Mouse (Mus musculus) spleen, postnatal 36 days (tissue): Measurements from ENCODE around the gene Gm26727.
"Not testable (repeated sequence)": the region's sequence is repeated elsewhere in the genome, so short reads cannot be mapped to it uniquely, and the experiment has no call there.

Experiments
- DNase-seq, 2 experiments: peaks; one replicate each; pipeline ENCODE4 v3.0.0; 2022; ENCODE audit warnings: low spot score in 2 of 2, mixed read lengths in 1 of 2

Gene Gm26727

GRCm38 (mm10) chr2:67433081-67433480 lies at the start of gene Gm26727:
Gm26727 (minus strand) TSS chr2:67433181.
- no peak for DNase-seq

GRCm38 (mm10) chr2:67481051-67481450 lies 48.1 kb upstream of the Gm26727 start:
- no peak for DNase-seq

GRCm38 (mm10) chr2:67477753-67478152 lies 44.8 kb upstream of the Gm26727 start:
- DNase-seq = no peak

GRCm38 (mm10) chr2:67470030-67470429 lies 37.0 kb upstream of the Gm26727 start:
- DNase-seq = not testable (repeated sequence)

- no peak for DNase-seq
These were observed 34.1 kb upstream of the Gm26727 start for GRCm38 (mm10) chr2:67467036-67467435.

- DNase-seq = no peak
These were observed 27.9 kb upstream of the Gm26727 start for GRCm38 (mm10) chr2:67460857-67461256.

GRCm38 (mm10) chr2:67447206-67447605 lies 14.2 kb upstream of the Gm26727 start:
- no peak for DNase-seq

- no peak for DNase-seq
These were observed 13.8 kb upstream of the Gm26727 start for GRCm38 (mm10) chr2:67446772-67447171.

- DNase-seq = no peak
These were observed 12.8 kb upstream of the Gm26727 start, which contains the start of gene Xirp2 for GRCm38 (mm10) chr2:67445780-67446179. Xirp2 (plus strand) TSS chr2:67446002.

- DNase-seq = no peak
These were observed 5.3 kb upstream of the Gm26727 start for GRCm38 (mm10) chr2:67438309-67438708.

- DNase-seq = no peak
These were observed 10.2 kb downstream of the Gm26727 start for GRCm38 (mm10) chr2:67422799-67423198.

GRCm38 (mm10) chr2:67420853-67421252 lies 12.1 kb downstream of the Gm26727 start:
- DNase-seq = no peak

- DNase-seq = not testable (repeated sequence)
These were observed 19.6 kb downstream of the Gm26727 start, which contains the start of gene Gm21830 for GRCm38 (mm10) chr2:67413425-67413824. Gm21830 (plus strand) TSS chr2:67413725.
